Mouse (Mus musculus) spleen, postnatal 4 days (tissue): ENCODE data around the gene Gm13089.
"Not testable (repeated sequence)": the region's sequence is repeated elsewhere in the genome, so short reads cannot be mapped to it uniquely, and the experiment has no call there.

Experiments used
- DNase-seq, 2 experiments: peaks; one replicate each; pipeline ENCODE4 v3.0.0; 2022; ENCODE audit warnings: low spot score in 2 of 2

Gene Gm13089

DNA sequence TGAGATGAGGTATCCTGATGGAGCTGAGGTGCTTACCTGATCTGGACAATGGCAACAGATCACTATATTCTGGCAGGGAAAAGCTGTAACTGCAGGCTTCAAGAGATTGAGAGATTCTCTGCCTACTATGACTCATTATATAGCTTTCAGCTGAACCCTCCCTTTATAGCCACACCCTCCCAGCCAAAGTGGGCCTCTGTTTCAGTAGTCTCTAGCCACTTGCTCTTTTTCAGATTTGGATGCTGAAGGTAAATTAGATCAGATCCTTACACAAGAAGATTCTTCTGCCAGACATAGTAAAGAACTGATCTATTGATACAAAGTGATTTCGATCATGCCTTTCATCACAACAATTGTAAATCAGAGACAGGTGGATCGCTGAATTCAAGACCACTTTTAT is at the start of gene Gm13089:
Gene Gm13089, minus strand, starts transcription at position 101 of the 400 bp plus-strand sequence.
- DNase-seq: no peak

DNA sequence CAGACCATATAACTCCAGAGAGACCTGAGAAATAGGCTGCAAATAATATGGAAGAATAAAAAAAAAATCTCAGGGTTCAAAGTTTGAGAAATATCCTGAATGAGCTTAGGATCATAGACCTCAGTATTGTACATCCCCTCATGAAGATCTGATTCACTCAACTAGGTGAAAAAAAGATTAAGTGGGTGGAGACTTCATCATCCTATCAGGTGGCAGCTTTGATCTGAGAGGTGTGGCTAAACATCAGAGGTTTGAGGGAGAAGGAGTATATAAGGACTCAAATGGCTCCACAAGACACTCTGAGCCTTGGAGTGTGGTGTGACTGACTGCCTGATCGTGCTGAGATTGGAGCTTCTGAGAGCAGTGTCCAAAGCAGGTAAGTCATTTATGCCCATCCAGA is 16.6 kb upstream of the Gm13089 start, which contains the start of gene Gm13078:
Gene Gm13078, plus strand, starts transcription at position 301 of the 400 bp plus-strand sequence.
- no peak for DNase-seq

DNA sequence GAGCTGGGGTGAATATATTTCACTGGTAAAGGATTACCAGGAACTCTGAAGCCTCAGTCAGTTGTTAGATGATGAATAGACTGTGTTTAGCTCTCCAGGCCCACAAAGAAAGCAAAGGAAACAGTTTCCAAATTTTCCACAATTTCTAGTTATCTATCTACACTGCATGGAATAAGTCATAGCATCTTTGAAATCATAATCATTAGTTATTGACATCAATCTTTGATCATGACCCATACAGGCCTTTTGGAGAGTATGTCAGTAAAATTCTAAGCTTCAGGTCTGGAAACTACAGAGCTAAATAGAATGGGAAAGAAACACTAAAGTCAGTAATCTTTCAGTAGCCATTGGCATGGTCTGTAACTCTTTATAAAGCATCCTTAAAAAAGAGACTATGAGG is 45.4 kb downstream of the Gm13089 start, which contains the start of gene Gm13088:
Gene Gm13088, minus strand, starts transcription at position 101 of the 400 bp plus-strand sequence.
- DNase-seq: not testable (repeated sequence)
